Mouse (Mus musculus): ENCODE data around the gene Gm38119.

DNA sequence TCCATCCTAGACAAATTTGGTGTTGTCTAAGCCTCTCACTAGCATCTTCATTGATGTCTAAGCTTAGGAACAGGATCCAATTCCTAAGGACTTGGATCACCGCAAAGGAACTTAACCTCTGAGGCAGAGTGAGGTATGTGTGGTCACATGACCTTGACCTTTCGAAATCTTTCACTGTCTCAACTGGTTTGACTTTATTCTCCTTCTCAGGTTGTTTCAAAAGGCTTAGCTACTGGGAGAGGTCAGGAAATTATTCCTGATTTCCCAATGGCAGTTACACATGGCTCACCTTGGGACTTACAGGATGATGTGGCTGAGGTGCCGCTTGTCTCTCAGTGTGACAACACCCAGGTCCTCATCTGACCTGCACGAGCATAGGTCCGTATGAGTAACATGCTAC, 16.3 kb downstream of the Gm38119 start:
- TF ChIP-seq POLR2A (IDR thresholded peaks at IDR 0.05; ENCODE audit: control insufficient read depth, low read depth, low read length) (no peak), CTCF (IDR thresholded peaks at IDR 0.05; ENCODE audit: control insufficient read depth, insufficient read depth, insufficient replicate concordance, low read depth, low read length) (no peak)
